Mouse (Mus musculus) MEL (cell line): ENCODE data around the gene Ctnnb1. TPM values are rescaled to one million over a fixed set of nuclear protein-coding genes. Genes with fewer than 3 reads are reported as not detected.

Source experiments
- DNase-seq: peaks from one replicate; pipeline ENCODE4 v3.0.0; 2011; ENCODE audit warnings: low read depth, low spot score
- H3K27ac ChIP-seq: 2 replicates; pipeline ENCODE4 v1.5.1; 2012; ENCODE audit warnings: low read depth, mild to moderate bottlenecking, control low read depth, low read length, moderate library complexity; ENCODE audit not compliant: control insufficient read depth
- H3K27me3 ChIP-seq, 2 experiments: fragments of 150-350 bp in 1 of 2; sonication (generic) in 1 of 2; 2 replicates each; pipeline ENCODE4 v1.6.1; 2012; ENCODE audit warnings: low read length in 2 of 2, mild to moderate bottlenecking in 2 of 2, improper control_type of control experiment in 1 of 2, moderate library complexity in 1 of 2; ENCODE audit not compliant: insufficient read depth in 2 of 2, control insufficient read depth in 1 of 2
- H3K36me3 ChIP-seq, 2 experiments: 2 replicates each; pipeline ENCODE4 v1.6.1; 2012 to 2014; ENCODE audit warnings: low read length in 2 of 2, improper control_type of control experiment in 1 of 2, inconsistent platforms in 1 of 2, mild to moderate bottlenecking in 1 of 2; ENCODE audit not compliant: insufficient read depth in 2 of 2, control insufficient read depth in 1 of 2
- H3K4me1 ChIP-seq, 2 experiments: fragments of 150-350 bp in 1 of 2; sonication (generic) in 1 of 2; 2 replicates each; pipeline ENCODE4 v1.6.1; 2012; ENCODE audit warnings: low read length in 2 of 2, improper control_type of control experiment in 1 of 2, mild to moderate bottlenecking in 1 of 2; ENCODE audit not compliant: insufficient read depth in 2 of 2, control insufficient read depth in 1 of 2
- H3K4me3 ChIP-seq, 2 experiments: fragments of 150-350 bp in 1 of 2; sonication (generic) in 1 of 2; 2 replicates each; pipeline ENCODE4 v1.5.1; 2012; ENCODE audit warnings: low read depth in 2 of 2, low read length in 2 of 2, mild to moderate bottlenecking in 2 of 2, moderate library complexity in 2 of 2, control low read depth in 1 of 2, improper control_type of control experiment in 1 of 2; ENCODE audit not compliant: control insufficient read depth in 1 of 2, insufficient read depth in 1 of 2
- H3K79me2 ChIP-seq: 2 replicates; pipeline ENCODE4 v1.6.1; 2012; ENCODE audit warnings: mild to moderate bottlenecking, low read length, moderate library complexity; ENCODE audit not compliant: control insufficient read depth, poor library complexity, insufficient read depth
- H3K9ac ChIP-seq: 2 replicates; pipeline ENCODE4 v1.6.1; 2012; ENCODE audit warnings: low read depth, mild to moderate bottlenecking, control low read depth, low read length, moderate library complexity; ENCODE audit not compliant: control insufficient read depth, poor library complexity, severe bottlenecking
- H3K9me3 ChIP-seq: fragments of 150-350 bp; sonication (generic); replicated peaks from 2 replicates; pipeline ENCODE4 v1.6.1; 2012; ENCODE audit warnings: mild to moderate bottlenecking, low read length, improper control_type of control experiment, moderate library complexity; ENCODE audit not compliant: insufficient read depth
- BHLHE40 ChIP-seq: IDR thresholded peaks from 2 replicates; pipeline ENCODE4 v1.6.1; 2012; ENCODE audit warnings: low read depth, mild to moderate bottlenecking, inconsistent platforms, low read length, improper control_type of control experiment, borderline replicate concordance
- CHD2 ChIP-seq: IDR thresholded peaks from 2 replicates; pipeline ENCODE4 v1.6.1; 2011; ENCODE audit warnings: low read length, improper control_type of control experiment
- CTCF ChIP-seq, 3 experiments: IDR thresholded peaks in 2 of 3; conservative IDR thresholded peaks in 1 of 3; 2 replicates each; pipeline ENCODE4 v1.5.1; 2011 to 2012; ENCODE audit warnings: low read length in 3 of 3, low read depth in 2 of 3, mild to moderate bottlenecking in 2 of 3, improper control_type of control experiment in 1 of 3, inconsistent platforms in 1 of 3, mixed read lengths in 1 of 3, moderate library complexity in 1 of 3; ENCODE audit not compliant: control insufficient read depth in 1 of 3, insufficient read depth in 1 of 3, poor library complexity in 1 of 3, severe bottlenecking in 1 of 3
- E2F4 ChIP-seq: IDR thresholded peaks from 2 replicates; pipeline ENCODE4 v1.6.1; 2011; ENCODE audit warnings: low read depth, low read length, improper control_type of control experiment, borderline replicate concordance
- EP300 ChIP-seq, 2 experiments: IDR thresholded peaks; 2 replicates each; pipeline ENCODE4 v1.6.1; 2011; ENCODE audit warnings: improper control_type of control experiment in 2 of 2, low read length in 2 of 2, low read depth in 1 of 2, mild to moderate bottlenecking in 1 of 2
- ETS1 ChIP-seq: IDR thresholded peaks from 2 replicates; pipeline ENCODE4 v1.6.1; 2012; ENCODE audit warnings: low read depth, mild to moderate bottlenecking, inconsistent platforms, low read length, improper control_type of control experiment, moderate library complexity
- GABPA ChIP-seq: IDR thresholded peaks from 2 replicates; pipeline ENCODE4 v1.6.1; 2012; ENCODE audit warnings: low read depth, mild to moderate bottlenecking, inconsistent platforms, low read length, improper control_type of control experiment, moderate library complexity
- JUND ChIP-seq: IDR thresholded peaks from 2 replicates; pipeline ENCODE4 v1.6.1; 2011; ENCODE audit warnings: low read depth, mild to moderate bottlenecking, improper control_type of control experiment, low read length
- KAT2A ChIP-seq: conservative IDR thresholded peaks from 2 replicates; pipeline ENCODE4 v1.6.1; 2012; ENCODE audit warnings: low read depth, low read length, improper control_type of control experiment, inconsistent platforms
- MAX ChIP-seq: IDR thresholded peaks from 2 replicates; pipeline ENCODE4 v1.6.1; 2011; ENCODE audit warnings: low read length, improper control_type of control experiment
- MAZ ChIP-seq: IDR thresholded peaks from 2 replicates; pipeline ENCODE4 v1.6.1; 2012; ENCODE audit warnings: low read depth, mild to moderate bottlenecking, inconsistent platforms, low read length, improper control_type of control experiment
- MEF2A ChIP-seq: IDR thresholded peaks from 2 replicates; pipeline ENCODE4 v1.6.1; 2014; ENCODE audit warnings: low read depth, mild to moderate bottlenecking, inconsistent platforms, low read length, improper control_type of control experiment; ENCODE audit not compliant: poor library complexity, insufficient replicate concordance, severe bottlenecking; ENCODE audit errors: extremely low read depth
- MXI1 ChIP-seq: IDR thresholded peaks from 2 replicates; pipeline ENCODE4 v1.6.1; 2011; ENCODE audit warnings: mild to moderate bottlenecking, low read depth, low read length, improper control_type of control experiment
- MYB ChIP-seq: IDR thresholded peaks from 2 replicates; pipeline ENCODE4 v1.6.1; 2011; ENCODE audit warnings: mild to moderate bottlenecking, low read depth, low read length, improper control_type of control experiment
- NRF1 ChIP-seq: IDR thresholded peaks from 2 replicates; pipeline ENCODE4 v1.6.1; 2014; ENCODE audit warnings: low read depth, mild to moderate bottlenecking, inconsistent platforms, low read length, improper control_type of control experiment, moderate library complexity; ENCODE audit not compliant: poor library complexity, insufficient read depth, severe bottlenecking
- POLR2A ChIP-seq, 2 experiments: IDR thresholded peaks; 2 replicates each; pipeline ENCODE4 v1.6.1; 2011 to 2012; ENCODE audit warnings: low read length in 2 of 2, mild to moderate bottlenecking in 2 of 2, control low read depth in 1 of 2, improper control_type of control experiment in 1 of 2, low read depth in 1 of 2, moderate library complexity in 1 of 2; ENCODE audit not compliant: control insufficient read depth in 1 of 2, insufficient read depth in 1 of 2, poor library complexity in 1 of 2
- RAD21 ChIP-seq: IDR thresholded peaks from 2 replicates; pipeline ENCODE4 v1.6.1; 2011; ENCODE audit warnings: mild to moderate bottlenecking, low read depth, low read length, improper control_type of control experiment
- SIN3A ChIP-seq: IDR thresholded peaks from 2 replicates; pipeline ENCODE4 v1.6.1; 2012; ENCODE audit warnings: low read length, improper control_type of control experiment, inconsistent platforms
- SMC3 ChIP-seq: IDR thresholded peaks from 2 replicates; pipeline ENCODE4 v1.6.1; 2011; ENCODE audit warnings: low read depth, low read length, improper control_type of control experiment
- TBP ChIP-seq: IDR thresholded peaks from 2 replicates; pipeline ENCODE4 v1.8.0; 2011; ENCODE audit warnings: low read depth, low read length, improper control_type of control experiment
- TCF12 ChIP-seq: IDR thresholded peaks from 2 replicates; pipeline ENCODE4 v1.6.1; 2014; ENCODE audit warnings: low read depth, mild to moderate bottlenecking, inconsistent platforms, low read length, improper control_type of control experiment, moderate library complexity
- UBTF ChIP-seq: IDR thresholded peaks from 2 replicates; pipeline ENCODE4 v1.6.1; 2012; ENCODE audit warnings: low read depth, mild to moderate bottlenecking, inconsistent platforms, low read length, improper control_type of control experiment, moderate library complexity, borderline replicate concordance; ENCODE audit not compliant: insufficient read depth
- USF1 ChIP-seq: IDR thresholded peaks from 2 replicates; pipeline ENCODE4 v1.6.1; 2014; ENCODE audit warnings: low read depth, mild to moderate bottlenecking, inconsistent platforms, low read length, improper control_type of control experiment, moderate library complexity
- ZMIZ1 ChIP-seq: IDR thresholded peaks from 2 replicates; pipeline ENCODE4 v1.6.1; 2012; ENCODE audit warnings: low read depth, mild to moderate bottlenecking, inconsistent platforms, low read length, improper control_type of control experiment, moderate library complexity
- polyA plus RNA-seq, 2 experiments: library from polyadenylated mRNA; stranded (reverse) in 1 of 2; unstranded in 1 of 2; fragments of >175 nt in 1 of 2; fragments of >200 nt in 1 of 2; gene quantifications; 2 replicates each; pipeline versions ENCODE4 v1.2.1 to v1.2.4; 2012; ENCODE audit warnings: low replicate concordance in 2 of 2, low read depth in 1 of 2; ENCODE audit not compliant: insufficient read length in 2 of 2, insufficient read depth in 1 of 2, missing spikeins in 1 of 2
- total RNA-seq: library from RNA; depleted of rRNA; stranded (reverse); fragments of 300-350 nt; gene quantifications from 2 replicates; pipeline ENCODE4 v1.2.3, GENCODE M21; 2012

Gene Ctnnb1
- total and polyA plus RNA-seq, 3 experiments: 302 to 701 (median 377) TPM

DNA sequence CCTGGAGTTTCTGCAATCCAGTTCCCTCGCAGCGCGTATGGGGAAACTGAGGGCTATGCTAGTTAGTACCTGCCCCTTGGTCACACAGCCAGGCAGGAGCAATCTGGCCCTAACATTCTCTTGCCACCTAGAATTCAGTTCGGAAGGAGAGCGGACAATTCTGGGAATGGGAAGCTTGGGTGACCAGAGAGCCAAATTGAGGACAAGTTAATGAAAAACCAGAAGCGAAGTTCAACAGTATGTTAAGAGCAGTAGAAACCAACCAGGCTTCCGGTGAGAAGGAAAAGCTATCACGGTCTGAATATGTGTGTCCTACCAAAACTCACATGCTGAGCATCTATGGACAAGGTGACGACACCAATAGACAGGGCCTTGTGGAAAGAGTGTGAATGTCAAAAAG is 34.6 kb upstream of the Ctnnb1 start:
- no peaks in the 10 kb centered on the region for H3K27me3 ChIP-seq
- no peak overlapping the region for H3K9ac ChIP-seq
- H3K4me3 ChIP-seq: no peak overlapping the region
- H3K9me3 ChIP-seq: no peaks in the 10 kb centered on the region
- H3K27ac ChIP-seq: no peak overlapping the region
- DNase-seq: no peak
- TF ChIP-seq CTCF (IDR thresholded peaks at IDR 0.05 in 2 of 3, conservative IDR thresholded peaks at IDR 0.05 in 1 of 3; ENCODE audit: control insufficient read depth in 1 of 3, insufficient read depth in 1 of 3, low read depth in 2 of 3, low read length in 3 of 3, poor library complexity in 1 of 3, severe bottlenecking in 1 of 3): no peak
- TF ChIP-seq UBTF: no peak
- TF ChIP-seq ZMIZ1: no peak
- TF ChIP-seq EP300 (IDR thresholded peaks at IDR 0.05; ENCODE audit: low read depth in 1 of 2, low read length in 2 of 2): no peak
- no peak for TF ChIP-seq GABPA
- TF ChIP-seq USF1: no peak
- TF ChIP-seq JUND: no peak
- TF ChIP-seq SMC3: no peak
- no peak for TF ChIP-seq TBP
- TF ChIP-seq MEF2A: no peak
- no peak for TF ChIP-seq TCF12
- TF ChIP-seq POLR2A (IDR thresholded peaks at IDR 0.05; ENCODE audit: control insufficient read depth in 1 of 2, insufficient read depth in 1 of 2, low read depth in 1 of 2, low read length in 2 of 2, poor library complexity in 1 of 2): no peak
- TF ChIP-seq KAT2A: no peak
- TF ChIP-seq E2F4: no peak
- no peak for TF ChIP-seq ETS1
- TF ChIP-seq RAD21: no peak
- TF ChIP-seq, all 39 proteins: peak for 0
- H3K79me2 ChIP-seq: no peaks in the 10 kb centered on the region
- H3K4me1 ChIP-seq: no peaks in the 10 kb centered on the region
- H3K36me3 ChIP-seq: no peaks in the 10 kb centered on the region

- Histone ChIP-seq H3K9me3 (no peaks in the 10 kb centered on the region), H3K36me3 (no peaks in the 10 kb centered on the region), H3K27me3 (peaks cover 0 to 3% of the 10 kb centered on the region in 2 experiments; a peak in 2 of 4 replicates), H3K27ac (no peak overlapping the region), H3K79me2 (no peaks in the 10 kb centered on the region), H3K4me1 (no peaks in the 10 kb centered on the region), H3K4me3 (no peak overlapping the region), H3K9ac (no peak overlapping the region)
- no peak for DNase-seq
- TF ChIP-seq BHLHE40 (no peak), SIN3A (no peak), MYB (no peak), MAX (no peak), MXI1 (no peak), ZMIZ1 (no peak), MAZ (no peak), CHD2 (no peak), NRF1 (no peak)
These were observed 32.5 kb upstream of the Ctnnb1 start for GRCm38 (mm10) chr9:120896502-120896901.
